In the genomic region with DNA sequence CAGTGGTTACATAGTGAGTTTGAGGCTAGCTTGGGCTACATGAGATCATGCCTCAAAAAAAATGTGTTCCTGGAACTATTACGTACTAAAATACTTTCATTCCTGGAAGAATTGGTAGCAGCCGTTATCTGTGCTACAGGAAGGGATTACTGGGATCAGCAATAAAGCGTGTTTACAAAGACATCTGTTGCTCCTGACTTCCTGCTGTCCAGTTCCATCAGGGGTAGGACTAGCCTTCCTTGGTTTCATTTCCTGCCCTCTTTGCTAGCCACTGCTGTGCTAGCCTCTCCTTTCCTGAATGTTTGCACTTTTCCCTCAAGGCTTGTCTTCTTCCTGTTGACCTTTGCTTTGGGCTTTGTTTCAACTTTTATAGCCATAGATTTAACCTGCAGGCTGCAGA, we compare ENCODE assay signal across 17 mouse cellular contexts. TPM values are rescaled to one million over a fixed set of nuclear protein-coding genes. Genes with fewer than 3 reads are reported as not detected.
DNase-seq lines count a peak whose midpoint lies in the region; ATAC-seq and TF ChIP-seq lines count a peak whose summit lies in the region.
"Had no signal": no experiment of that assay in that cellular context is flagged by ENCODE, and none has a peak within 500 bp of the region (broad histone marks: within the 10 kb centered on the region; RNA-seq: fewer than 3 reads in every experiment).

No protein-coding gene starts in this region.

- H3K27me3 ChIP-seq in embryonic facial prominence, embryonic 14.5 days (replicated peaks; ENCODE audit: control insufficient read depth, insufficient read depth, low read length), result no peaks in the 10 kb centered on the region
- H3K27me3 ChIP-seq in embryonic facial prominence, embryonic 10.5 days (replicated peaks; ENCODE audit: low read depth, poor library complexity, severe bottlenecking), result peaks cover 29% of the 10 kb centered on the region
- no peaks in the 10 kb centered on the region; the same call in 1 of the 2 replicates for H3K27me3 ChIP-seq in kidney, embryonic 16.5 days (ENCODE audit: insufficient read depth, low read length)
- H3K27me3 ChIP-seq in lung, postnatal 0 days (replicated peaks; ENCODE audit: insufficient read depth, low read length), result no peaks in the 10 kb centered on the region
- H3K27me3 ChIP-seq: heart, embryonic 15.5 days; hindbrain, embryonic 13.5 days; neural tube, embryonic 13.5 days had no signal

- no peaks in the 10 kb centered on the region for H3K36me3 ChIP-seq in embryonic facial prominence, embryonic 14.5 days (ENCODE audit: control insufficient read depth, insufficient read depth, low read length)
- no peaks in the 10 kb centered on the region for H3K36me3 ChIP-seq in embryonic facial prominence, embryonic 10.5 days (replicated peaks)
- no peaks in the 10 kb centered on the region for H3K36me3 ChIP-seq in kidney, embryonic 16.5 days (ENCODE audit: insufficient read depth, low read length)
- no peaks in the 10 kb centered on the region for H3K36me3 ChIP-seq in lung, postnatal 0 days (ENCODE audit: insufficient read depth, low read length)
- H3K36me3 ChIP-seq: heart, embryonic 15.5 days; hindbrain, embryonic 13.5 days; kidney, embryonic 15.5 days; neural tube, embryonic 13.5 days had no signal

- no peaks in the 10 kb centered on the region for H3K9me3 ChIP-seq in embryonic facial prominence, embryonic 14.5 days (ENCODE audit: control insufficient read depth, low read length)
- H3K9me3 ChIP-seq in embryonic facial prominence, embryonic 10.5 days, result no peaks in the 10 kb centered on the region
- no peaks in the 10 kb centered on the region for H3K9me3 ChIP-seq in kidney, embryonic 16.5 days (ENCODE audit: low read length)
- no peaks in the 10 kb centered on the region for H3K9me3 ChIP-seq in lung, postnatal 0 days (ENCODE audit: low read length)
- H3K9me3 ChIP-seq: heart, embryonic 15.5 days; hindbrain, embryonic 13.5 days; kidney, embryonic 15.5 days; neural tube, embryonic 13.5 days had no signal

- ATAC-seq in embryonic facial prominence, embryonic 14.5 days (ENCODE audit: low read depth), result no peak
- no peak for ATAC-seq in kidney, embryonic 16.5 days (ENCODE audit: low FRiP score, low TSS enrichment)
- ATAC-seq in lung, postnatal 0 days, result peak; percentile 82
- ATAC-seq: forebrain, embryonic 16.5 days had no signal

- no peak overlapping the region for H3K4me3 ChIP-seq in embryonic facial prominence, embryonic 14.5 days (ENCODE audit: low read depth, low read length)
- no peak overlapping the region for H3K4me3 ChIP-seq in embryonic facial prominence, embryonic 10.5 days
- H3K4me3 ChIP-seq in kidney, embryonic 16.5 days (ENCODE audit: low read length), result no peak overlapping the region
- no peak overlapping the region for H3K4me3 ChIP-seq in lung, postnatal 0 days (ENCODE audit: low read depth, low read length)
- H3K4me3 ChIP-seq: heart, embryonic 15.5 days; hindbrain, embryonic 13.5 days; kidney, embryonic 15.5 days; neural tube, embryonic 13.5 days had no signal

- no peak for TF ChIP-seq CTCF in lung, postnatal 0 days (IDR thresholded peaks at IDR 0.05)

- TF ChIP-seq EP300 in lung, postnatal 0 days (IDR thresholded peaks at IDR 0.05), result peak; percentile 91

- 54% methylated on average over 3 of the region's 3 CpGs for WGBS in embryonic facial prominence, embryonic 14.5 days
- 61% methylated on average over 3 of the region's 3 CpGs for WGBS in embryonic facial prominence, embryonic 10.5 days
- WGBS in kidney, embryonic 16.5 days, result 64% methylated on average over 3 of the region's 3 CpGs
- 32% methylated on average over 3 of the region's 3 CpGs for WGBS in lung, postnatal 0 days

- no peak overlapping the region for H3K27ac ChIP-seq in embryonic facial prominence, embryonic 14.5 days (replicated peaks; ENCODE audit: low read depth, low read length)
- H3K27ac ChIP-seq in embryonic facial prominence, embryonic 10.5 days (replicated peaks), result no peak overlapping the region
- H3K27ac ChIP-seq in kidney, embryonic 16.5 days (ENCODE audit: low read length), result 0 out of 2 replicates have a peak overlapping the region, but pooled peaks have one; percentile 24
- H3K27ac ChIP-seq in lung, postnatal 0 days (ENCODE audit: low read length), result no peak overlapping the region
- H3K27ac ChIP-seq: heart, embryonic 15.5 days; hindbrain, embryonic 13.5 days; kidney, embryonic 15.5 days; liver, embryonic 14.5 days; neural tube, embryonic 13.5 days; stomach, postnatal 0 days had no signal

- H3K9ac ChIP-seq in embryonic facial prominence, embryonic 14.5 days (ENCODE audit: low read depth, low read length), result no peak overlapping the region
- H3K9ac ChIP-seq in kidney, embryonic 16.5 days (replicated peaks; ENCODE audit: low read length), result no peak overlapping the region
- H3K9ac ChIP-seq in lung, postnatal 0 days (replicated peaks; ENCODE audit: low read depth), result no peak overlapping the region
- H3K9ac ChIP-seq: heart, embryonic 15.5 days; hindbrain, embryonic 13.5 days; kidney, embryonic 15.5 days; liver, embryonic 14.5 days; neural tube, embryonic 13.5 days had no signal

- no peak overlapping the region for H3K4me2 ChIP-seq in embryonic facial prominence, embryonic 14.5 days (ENCODE audit: low read depth, low read length)
- H3K4me2 ChIP-seq in kidney, embryonic 16.5 days (replicated peaks; ENCODE audit: low read depth, low read length), result no peak overlapping the region
- H3K4me2 ChIP-seq in lung, postnatal 0 days (replicated peaks; ENCODE audit: low read depth, low read length), result no peak overlapping the region
- H3K4me2 ChIP-seq: heart, embryonic 15.5 days; hindbrain, embryonic 13.5 days; kidney, embryonic 15.5 days; neural tube, embryonic 13.5 days had no signal

- DNase-seq in embryonic facial prominence, embryonic 14.5 days (ENCODE audit: low spot score), result peak; percentile 11
- no peak for DNase-seq in embryonic facial prominence, embryonic 10.5 days (ENCODE audit: low spot score)
- no peak for DNase-seq in kidney, adult 18-20 months
- DNase-seq in lung, postnatal 0 days (ENCODE audit: low spot score), result peak; percentile 39
- no peak for DNase-seq in lung, postnatal 4 days
- no peak for DNase-seq in cerebellum, adult 8-10 months
- no peak for DNase-seq in cerebellum, postnatal 25 days
- DNase-seq: adrenal gland, adult 2 months; left cerebral cortex, postnatal 4 days had no signal

- no peaks in the 10 kb centered on the region for H3K4me1 ChIP-seq in embryonic facial prominence, embryonic 14.5 days (ENCODE audit: control insufficient read depth, insufficient read depth, low read length)
- H3K4me1 ChIP-seq in embryonic facial prominence, embryonic 10.5 days, result no peaks in the 10 kb centered on the region
- H3K4me1 ChIP-seq in kidney, embryonic 16.5 days (ENCODE audit: insufficient read depth, low read length), result no peaks in the 10 kb centered on the region
- no peaks in the 10 kb centered on the region for H3K4me1 ChIP-seq in lung, postnatal 0 days (ENCODE audit: insufficient read depth, low read depth, low read length)
- H3K4me1 ChIP-seq: heart, embryonic 15.5 days; hindbrain, embryonic 13.5 days; kidney, embryonic 15.5 days; neural tube, embryonic 13.5 days had no signal

RNA-seq across cellular contexts. Expression of a gene that starts 34.9 kb away (rescaled TPM):
- 93.9 and 97.4 TPM in 2 replicates for polyA plus RNA-seq in embryonic facial prominence, embryonic 14.5 days (2014; fragmentation: Nextera tagmentation; extraction: Ambion mirVana)
- 218 and 219 TPM in 2 replicates for polyA plus RNA-seq in embryonic facial prominence, embryonic 10.5 days (2016; fragmentation: Nextera tagmentation; extraction: Ambion mirVana)
- 168 and 172 TPM in 2 replicates for polyA plus RNA-seq in kidney, embryonic 16.5 days (2015; fragmentation: Nextera tagmentation; extraction: Ambion mirVana)
- 93.7 and 100 TPM in 2 replicates for polyA plus RNA-seq in lung, postnatal 0 days (2015; fragmentation: Nextera tagmentation; extraction: Ambion mirVana)

RNA-seq across cellular contexts. Expression of a gene that starts 34.9 kb away (rescaled TPM):
- 3.9 and 4.9 TPM in 2 replicates for polyA plus RNA-seq in embryonic facial prominence, embryonic 14.5 days (2014; fragmentation: Nextera tagmentation; extraction: Ambion mirVana)
- 5.9 and 7.2 TPM in 2 replicates for polyA plus RNA-seq in embryonic facial prominence, embryonic 10.5 days (2016; fragmentation: Nextera tagmentation; extraction: Ambion mirVana)
- polyA plus RNA-seq in kidney, embryonic 16.5 days (2015; fragmentation: Nextera tagmentation; extraction: Ambion mirVana), result 5.2 and 7.0 TPM in 2 replicates
- 3.9 and 4.1 TPM in 2 replicates for polyA plus RNA-seq in lung, postnatal 0 days (2015; fragmentation: Nextera tagmentation; extraction: Ambion mirVana)

RNA-seq across cellular contexts. Expression of a gene that starts 50.4 kb away (rescaled TPM):
- 496 and 585 TPM in 2 replicates for polyA plus RNA-seq in embryonic facial prominence, embryonic 14.5 days (2014; fragmentation: Nextera tagmentation; extraction: Ambion mirVana)
- polyA plus RNA-seq in embryonic facial prominence, embryonic 10.5 days (2016; fragmentation: Nextera tagmentation; extraction: Ambion mirVana), result 341 and 352 TPM in 2 replicates
- 332 and 341 TPM in 2 replicates for polyA plus RNA-seq in kidney, embryonic 16.5 days (2015; fragmentation: Nextera tagmentation; extraction: Ambion mirVana)
- 278 and 304 TPM in 2 replicates for polyA plus RNA-seq in lung, postnatal 0 days (2015; fragmentation: Nextera tagmentation; extraction: Ambion mirVana)

RNA-seq across cellular contexts. Expression of a gene that starts 50.5 kb away (rescaled TPM):
- 5.9 and 6.6 TPM in 2 replicates for polyA plus RNA-seq in embryonic facial prominence, embryonic 14.5 days (2014; fragmentation: Nextera tagmentation; extraction: Ambion mirVana)
- 6.3 and 7.1 TPM in 2 replicates for polyA plus RNA-seq in embryonic facial prominence, embryonic 10.5 days (2016; fragmentation: Nextera tagmentation; extraction: Ambion mirVana)
- 4.0 and 4.4 TPM in 2 replicates for polyA plus RNA-seq in kidney, embryonic 16.5 days (2015; fragmentation: Nextera tagmentation; extraction: Ambion mirVana)
- 4.2 and 4.7 TPM in 2 replicates for polyA plus RNA-seq in lung, postnatal 0 days (2015; fragmentation: Nextera tagmentation; extraction: Ambion mirVana)

RNA-seq across cellular contexts. Expression of a gene that starts 52.5 kb away (rescaled TPM):
- polyA plus RNA-seq in embryonic facial prominence, embryonic 14.5 days (2014; fragmentation: Nextera tagmentation; extraction: Ambion mirVana), result 1.4 and 2.1 TPM in 2 replicates
- polyA plus RNA-seq in embryonic facial prominence, embryonic 10.5 days (2016; fragmentation: Nextera tagmentation; extraction: Ambion mirVana), result 0.84 and 1.1 TPM in 2 replicates
- polyA plus RNA-seq in kidney, embryonic 16.5 days (2015; fragmentation: Nextera tagmentation; extraction: Ambion mirVana), result 0.94 and 1.0 TPM in 2 replicates
- polyA plus RNA-seq in lung, postnatal 0 days (2015; fragmentation: Nextera tagmentation; extraction: Ambion mirVana), result 2.2 and 2.7 TPM in 2 replicates

Comparison
In these comparisons a context has a peak if more than half of its experiments do, and no peak if none do; other contexts are left out.
1. DNase-seq: peak in embryonic facial prominence, embryonic 14.5 days (single experiment) and lung, postnatal 0 days (single experiment); none in embryonic facial prominence, embryonic 10.5 days (single experiment), kidney, adult 18-20 months (single experiment), lung, postnatal 4 days (0 of 2), cerebellum, adult 8-10 months (single experiment) and cerebellum, postnatal 25 days (0 of 2).